Mouse (Mus musculus): ENCODE data around the gene Ar.

- TF ChIP-seq CTCF (IDR thresholded peaks at IDR 0.05; ENCODE audit: control insufficient read depth, insufficient read depth, insufficient read length) (no peak), MYOD1 (IDR thresholded peaks at IDR 0.05; ENCODE audit: control insufficient read depth, insufficient read length, low read depth) (no peak), USF1 (IDR thresholded peaks at IDR 0.05; ENCODE audit: low read depth) (no peak)
Observed at GRCm38 (mm10) chrX:98317483-98317882, 168.9 kb downstream of the Ar start.

Measured in C2C12 (cell line).